Mouse (Mus musculus) activated CD4-positive, CD25-positive, alpha-beta regulatory T cell, adult 4 months (primary cell): ENCODE measurements at regions not wholly inside any gene's neighbourhood (a gene's known extent, or its start where the extent isn't known, plus 50 kb on each side); places are given as distances from the start of the nearest gene placed in this dataset.
"Not testable (repeated sequence)": the region's sequence is repeated elsewhere in the genome, so short reads cannot be mapped to it uniquely, and the experiment has no call there.

Experiments
- ATAC-seq: one replicate; pipeline ENCODE4 v1.8.0; 2017

DNA sequence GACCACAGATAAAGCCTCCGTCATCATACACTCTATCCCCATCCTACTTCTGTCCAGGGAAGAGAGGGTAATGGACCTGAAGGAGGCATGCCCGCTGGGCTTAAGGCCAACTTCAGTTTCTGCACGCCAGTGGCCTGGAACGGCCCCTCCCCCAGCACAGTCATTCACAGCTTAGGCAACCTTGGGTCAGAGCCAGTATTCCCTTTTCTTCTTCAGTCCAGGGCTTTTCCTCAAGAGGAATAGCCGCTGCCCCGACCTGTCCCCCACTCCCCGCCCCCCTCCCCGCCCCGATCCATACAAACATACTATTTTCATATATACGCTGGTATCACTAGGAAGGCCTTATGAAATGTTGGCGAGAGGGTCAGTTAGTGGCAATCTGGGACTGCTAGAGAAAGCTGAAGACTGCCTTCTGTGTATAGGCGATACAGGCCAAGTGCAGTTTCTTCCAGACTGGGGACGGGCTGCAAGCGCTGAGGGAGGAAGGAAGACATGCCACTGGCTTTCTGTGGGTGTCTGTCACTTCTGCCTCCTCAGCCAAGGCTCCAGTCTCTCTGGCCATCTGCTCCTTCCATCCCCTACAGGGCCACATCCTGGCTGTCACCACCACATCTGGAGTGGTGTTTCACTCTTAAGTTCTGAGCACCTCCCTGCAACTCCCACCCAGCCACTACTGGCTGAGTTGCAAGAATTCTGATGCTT, 113.5 kb upstream of the Lemd2 start:
- ATAC-seq: no peak

DNA sequence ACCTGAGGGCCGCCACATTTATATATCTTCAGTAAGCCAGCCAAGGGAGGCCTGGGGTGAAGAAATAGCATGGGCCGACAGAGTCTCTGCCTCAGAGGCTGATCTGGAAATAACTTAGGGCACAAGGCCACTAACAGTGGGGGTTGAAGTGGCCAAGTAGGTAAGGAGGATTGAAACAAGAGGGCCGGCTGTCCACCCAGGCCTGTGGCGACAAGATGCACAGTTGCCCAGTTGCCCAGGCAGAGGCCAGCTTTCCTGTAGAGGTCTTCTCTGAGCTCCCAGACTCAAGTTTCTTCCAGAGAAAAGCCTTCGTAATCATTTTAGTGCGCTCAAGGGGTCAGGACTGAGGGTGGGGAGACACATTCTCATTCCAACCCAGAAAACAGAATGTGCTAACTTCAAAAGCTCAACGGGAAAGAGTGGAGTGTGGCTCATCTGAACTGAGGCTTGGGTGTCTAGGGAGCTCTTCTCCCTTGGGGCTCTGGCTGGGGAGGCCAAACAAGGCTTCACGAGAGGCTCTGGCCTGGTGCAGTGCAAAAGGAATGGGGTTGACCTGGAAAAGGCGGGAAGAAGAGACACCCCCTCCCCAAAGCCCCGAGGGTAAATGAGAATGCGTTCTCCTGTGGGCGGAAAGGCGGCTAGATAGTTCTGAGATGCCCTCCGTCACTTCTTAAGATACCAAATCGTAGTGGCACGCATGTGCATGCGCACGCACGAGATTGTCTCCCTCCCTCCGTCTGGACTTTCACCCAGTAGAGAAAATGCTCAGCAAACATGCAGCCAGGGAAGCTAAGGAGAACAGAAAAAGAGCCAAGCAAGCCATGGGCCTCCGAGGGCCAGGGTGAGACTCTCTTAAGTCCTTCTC, 112.7 kb upstream of the Lemd2 start:
- no peak for ATAC-seq

DNA sequence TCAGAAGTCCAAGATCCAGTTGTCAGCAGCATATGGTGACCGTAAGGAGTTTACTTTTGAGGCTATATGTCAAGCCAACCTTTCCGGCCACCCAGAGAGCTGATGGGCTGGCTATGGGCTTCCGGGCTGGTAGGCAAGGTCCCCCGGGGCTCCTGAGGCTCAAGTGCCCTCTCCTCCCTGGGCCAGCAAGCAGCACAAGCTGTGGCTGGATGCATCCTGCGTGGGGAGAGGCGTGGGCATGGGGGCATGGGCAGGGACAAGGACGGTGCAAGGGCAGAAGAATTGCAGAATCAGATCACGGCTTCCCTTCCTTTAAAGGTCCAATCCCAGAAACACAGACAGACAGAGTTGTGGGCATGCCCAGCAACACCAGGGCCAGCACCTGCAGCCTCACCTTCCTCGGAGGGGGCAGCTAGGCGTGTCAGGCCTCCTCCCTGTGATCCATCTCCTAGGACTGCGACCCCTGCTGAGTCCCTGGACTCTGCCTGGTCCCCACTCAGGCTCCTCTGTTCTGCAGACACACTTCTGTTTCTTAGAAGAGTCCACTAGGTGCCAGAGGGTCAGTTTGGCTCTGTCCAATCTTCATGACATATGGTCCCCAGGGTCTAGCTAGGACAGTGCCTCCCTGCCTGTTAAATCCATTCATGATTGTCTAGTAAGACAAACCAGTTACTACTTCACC, 111.8 kb upstream of the Lemd2 start:
- ATAC-seq: no peak

DNA sequence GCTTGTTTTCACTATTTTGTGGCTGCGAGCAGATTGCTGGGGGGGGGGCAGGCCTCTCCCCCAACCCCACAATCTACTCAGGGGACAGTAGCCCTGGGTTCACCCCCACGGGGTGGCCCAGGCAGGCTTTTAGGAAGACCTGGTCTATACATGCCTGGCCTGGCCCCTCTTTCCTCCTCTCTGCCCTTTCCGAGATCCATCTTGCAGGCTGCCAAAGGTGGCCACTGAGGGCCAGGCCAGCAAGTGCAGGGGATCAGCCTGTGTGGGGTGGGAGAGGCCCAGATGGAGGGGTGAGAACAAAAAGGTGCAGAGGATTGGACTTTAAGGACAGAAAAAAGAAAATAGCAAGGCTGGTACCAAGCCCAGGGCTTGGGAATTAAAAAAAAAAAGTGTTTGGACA, 111.2 kb upstream of the Lemd2 start:
- ATAC-seq: no peak

DNA sequence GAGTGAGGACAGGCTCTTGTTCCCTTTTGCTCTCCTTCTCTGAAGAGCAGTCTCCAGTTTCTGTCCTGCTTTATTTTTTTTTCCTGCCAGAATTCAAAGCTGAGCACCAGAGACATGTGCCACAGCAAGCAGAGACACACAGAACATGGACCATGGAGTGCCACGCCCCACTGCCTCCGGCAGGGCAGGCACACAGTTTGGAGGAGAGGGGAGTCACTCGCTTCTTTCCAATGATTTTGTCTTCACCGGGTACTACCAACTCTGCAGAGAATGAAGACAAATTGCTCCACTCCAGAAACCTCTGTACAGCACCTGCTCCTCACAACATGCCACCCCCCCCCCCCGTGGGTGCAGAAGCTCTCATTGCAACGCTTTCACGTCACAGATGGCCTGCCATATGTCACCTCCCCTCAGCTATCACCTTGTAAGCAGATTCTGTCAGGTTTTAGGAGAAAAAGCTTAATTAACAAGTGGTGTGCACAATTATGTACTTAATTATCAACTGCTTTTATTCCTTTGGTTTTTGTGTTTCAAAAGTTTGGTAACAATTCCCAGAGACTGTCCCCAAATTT, 110.6 kb upstream of the Lemd2 start:
- no peak for ATAC-seq

DNA sequence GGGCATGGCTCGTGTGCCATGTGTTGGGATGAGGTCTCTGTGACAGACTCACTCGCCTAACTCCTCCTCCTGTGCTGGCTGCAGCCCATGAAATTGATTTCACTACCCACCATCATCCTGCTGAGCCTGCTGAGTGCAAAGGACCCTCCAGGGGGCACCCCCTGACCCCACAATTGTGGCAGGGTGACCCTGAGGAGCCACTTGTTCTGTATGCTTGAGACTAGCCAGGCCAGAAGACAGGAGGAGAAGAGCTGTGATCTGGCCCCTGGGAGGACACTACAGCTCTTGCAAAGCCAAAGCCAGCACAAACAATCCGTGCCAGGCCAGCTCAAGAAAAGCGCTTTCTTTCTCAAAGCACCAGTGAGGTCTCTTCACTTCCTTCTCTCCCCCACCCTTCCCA, 104.7 kb upstream of the Lemd2 start:
- ATAC-seq: no peak

DNA sequence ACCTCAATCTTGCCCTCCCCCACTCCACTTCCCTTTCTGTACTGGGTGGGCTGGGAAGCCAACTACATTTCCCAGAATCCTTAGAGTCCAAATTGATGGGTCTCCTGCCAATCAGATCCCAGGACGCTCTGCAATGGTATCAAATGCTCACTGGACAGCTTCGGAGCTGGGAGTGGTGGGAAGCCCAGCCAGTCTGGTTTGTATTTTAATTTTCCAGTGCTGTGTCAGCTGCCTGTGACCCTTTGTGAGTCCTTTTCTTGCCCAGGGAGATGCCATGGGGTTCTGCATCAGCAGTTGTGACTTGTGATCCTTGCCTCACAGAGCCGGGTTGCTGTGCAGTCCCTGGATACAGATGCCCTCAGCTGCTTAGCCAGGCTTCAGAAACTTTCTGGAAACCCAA, 100.6 kb upstream of the Lemd2 start:
- ATAC-seq: no peak

DNA sequence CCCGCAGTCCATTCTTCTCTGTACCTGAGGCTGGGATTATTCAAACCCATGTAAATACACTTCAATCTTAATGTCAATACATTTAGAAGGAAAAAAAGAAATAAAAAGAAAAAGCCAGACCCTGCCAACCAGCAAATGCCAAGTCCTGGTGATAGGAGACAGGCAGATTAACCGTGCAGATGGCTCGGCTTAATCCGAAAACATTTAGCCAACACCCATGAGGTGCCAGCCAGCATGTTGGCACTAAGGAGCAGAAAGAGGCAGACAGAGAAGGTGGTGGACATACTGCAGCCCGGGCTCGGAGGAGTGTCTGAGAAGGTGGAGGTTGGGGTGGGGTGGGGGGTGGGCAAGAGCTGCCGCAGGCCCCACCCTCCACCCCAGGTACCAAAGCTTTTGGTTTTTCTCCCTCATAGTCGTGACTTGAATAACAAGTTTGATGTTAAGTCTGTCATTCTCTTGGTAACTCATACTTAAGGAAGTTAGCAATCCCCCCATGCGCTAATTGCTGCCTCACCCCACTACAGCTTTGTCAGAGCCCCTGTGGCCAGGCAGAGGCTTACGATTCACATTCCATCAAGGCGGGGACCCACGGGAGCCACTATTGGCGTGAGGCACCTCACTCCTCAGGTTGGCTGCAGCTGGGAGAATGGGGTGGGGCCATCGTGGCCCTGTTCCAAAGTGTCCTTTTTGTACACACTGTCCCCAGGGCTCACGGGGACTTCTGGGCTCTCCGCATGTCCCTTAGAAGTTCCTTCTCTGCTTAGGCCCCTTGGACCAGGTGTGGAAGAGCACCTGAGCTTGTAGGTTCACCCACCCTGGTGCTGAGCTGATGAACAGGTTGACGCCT, 99.6 kb upstream of the Lemd2 start:
- no peak for ATAC-seq

DNA sequence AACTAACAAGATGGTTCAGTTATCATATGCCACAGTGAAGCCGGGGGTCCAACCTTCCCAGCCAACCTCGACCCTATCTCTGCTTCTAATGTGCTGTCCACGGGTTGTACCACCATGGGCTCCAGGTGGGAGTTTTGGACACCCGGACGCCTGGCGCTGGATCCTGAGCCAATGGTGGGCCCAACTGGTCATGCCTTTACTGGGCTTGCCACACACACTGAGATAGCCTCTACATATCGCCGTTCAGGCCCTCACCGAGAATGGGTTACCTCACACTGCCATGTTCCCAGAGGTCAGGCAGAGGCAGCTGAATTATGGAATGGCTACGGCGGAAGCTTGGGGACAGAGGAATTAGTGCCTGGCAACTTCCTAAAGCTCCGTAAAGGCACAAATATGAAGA, 98.8 kb upstream of the Lemd2 start:
- ATAC-seq: no peak

DNA sequence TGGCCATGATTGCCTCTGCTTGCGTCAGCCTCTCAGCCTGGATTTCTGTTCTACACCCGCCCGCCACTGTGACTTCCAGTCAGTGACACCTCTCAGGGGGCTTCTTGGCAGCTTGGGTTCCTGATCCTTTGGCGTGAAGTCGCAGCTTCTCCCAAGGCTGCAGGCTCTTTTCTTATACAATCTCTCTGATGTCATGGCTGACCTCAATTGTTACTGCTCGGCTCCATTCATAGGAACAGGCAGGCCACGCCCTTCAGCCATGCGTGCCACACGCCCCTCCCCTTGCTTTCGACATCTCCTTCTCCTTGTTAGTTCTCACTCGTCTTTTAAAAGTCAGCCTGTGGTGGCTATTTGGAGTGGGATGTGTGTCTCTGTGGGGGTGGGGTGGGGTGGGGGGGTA, 97.1 kb upstream of the Lemd2 start:
- ATAC-seq: no peak

DNA sequence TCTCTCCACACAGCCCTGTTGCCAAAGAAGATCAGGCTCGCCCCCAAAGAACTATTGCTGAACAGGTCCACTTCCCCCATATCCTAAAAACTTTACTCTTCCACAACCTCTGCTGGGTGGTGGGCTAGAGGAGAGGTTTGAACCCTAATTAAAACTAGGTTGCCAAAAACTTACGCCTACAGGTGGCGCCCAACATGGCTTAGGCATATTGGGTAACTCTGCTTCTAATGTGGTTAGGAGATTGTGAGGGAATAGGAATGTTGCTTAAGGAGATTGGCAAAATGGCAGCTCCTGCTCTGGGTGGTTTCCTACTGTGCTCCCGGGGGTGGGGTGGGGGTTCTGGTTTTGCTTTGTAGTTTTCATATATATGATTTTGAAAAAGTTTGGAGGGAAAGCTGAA, 95.0 kb upstream of the Lemd2 start:
- no peak for ATAC-seq

DNA sequence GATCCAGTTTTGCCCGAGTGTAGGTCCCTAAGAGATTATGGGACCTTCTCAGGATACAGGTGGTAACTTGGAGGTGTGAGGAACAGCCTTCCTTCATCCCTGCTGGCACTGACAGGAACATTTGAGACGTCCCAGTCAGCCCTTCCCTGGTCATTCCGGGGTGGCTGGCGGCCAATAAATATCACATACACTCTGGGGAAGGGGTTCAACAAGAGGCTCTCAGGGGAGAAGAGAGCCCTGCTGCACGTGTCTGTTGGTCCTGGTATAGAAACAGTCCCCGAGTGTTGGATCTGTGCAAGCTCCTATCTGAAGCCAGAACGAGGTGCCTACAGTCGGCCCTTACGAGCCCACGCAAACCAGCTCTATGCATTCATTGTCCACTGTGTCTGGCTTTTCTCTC, 94.1 kb upstream of the Lemd2 start:
- no peak for ATAC-seq

DNA sequence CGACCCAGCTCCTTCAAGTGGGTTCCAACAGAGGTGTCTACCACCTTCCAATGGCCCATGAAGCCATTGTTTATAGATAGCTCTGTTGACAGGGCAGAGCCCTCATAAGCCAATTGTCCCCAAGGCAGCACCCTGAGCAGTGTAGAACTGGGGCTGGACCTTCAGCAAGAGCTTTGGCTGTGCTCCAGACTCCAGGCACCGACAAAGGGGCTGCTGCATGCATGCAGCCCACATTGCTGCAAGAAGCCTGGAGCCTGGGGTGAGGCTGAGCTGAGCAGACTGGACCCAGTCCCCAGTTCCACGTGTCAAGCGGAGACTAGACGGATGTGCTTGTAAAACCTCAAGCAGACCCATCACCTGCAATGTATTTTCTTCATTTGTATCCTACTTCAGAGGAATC, 91.9 kb upstream of the Lemd2 start:
- no peak for ATAC-seq

DNA sequence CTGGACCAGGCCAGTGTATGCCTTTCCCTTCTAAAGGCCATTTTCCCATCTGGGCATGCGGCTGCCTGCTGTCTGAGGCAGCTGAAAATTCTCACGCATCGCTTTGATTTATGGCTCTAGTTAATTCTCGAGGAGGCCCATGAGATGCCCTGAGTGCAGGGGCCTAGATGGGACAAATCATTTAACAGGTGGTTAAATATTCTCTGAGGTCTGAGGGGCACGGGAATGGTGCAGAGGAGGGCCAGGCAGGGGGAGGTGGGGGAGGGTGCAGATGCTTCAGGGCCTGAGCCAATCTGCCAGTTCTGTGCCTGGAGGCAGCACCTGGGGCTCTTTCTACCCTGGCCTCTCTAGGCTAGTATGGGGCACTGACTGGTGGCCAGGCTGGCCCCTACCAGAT, 89.9 kb upstream of the Lemd2 start:
- no peak for ATAC-seq

DNA sequence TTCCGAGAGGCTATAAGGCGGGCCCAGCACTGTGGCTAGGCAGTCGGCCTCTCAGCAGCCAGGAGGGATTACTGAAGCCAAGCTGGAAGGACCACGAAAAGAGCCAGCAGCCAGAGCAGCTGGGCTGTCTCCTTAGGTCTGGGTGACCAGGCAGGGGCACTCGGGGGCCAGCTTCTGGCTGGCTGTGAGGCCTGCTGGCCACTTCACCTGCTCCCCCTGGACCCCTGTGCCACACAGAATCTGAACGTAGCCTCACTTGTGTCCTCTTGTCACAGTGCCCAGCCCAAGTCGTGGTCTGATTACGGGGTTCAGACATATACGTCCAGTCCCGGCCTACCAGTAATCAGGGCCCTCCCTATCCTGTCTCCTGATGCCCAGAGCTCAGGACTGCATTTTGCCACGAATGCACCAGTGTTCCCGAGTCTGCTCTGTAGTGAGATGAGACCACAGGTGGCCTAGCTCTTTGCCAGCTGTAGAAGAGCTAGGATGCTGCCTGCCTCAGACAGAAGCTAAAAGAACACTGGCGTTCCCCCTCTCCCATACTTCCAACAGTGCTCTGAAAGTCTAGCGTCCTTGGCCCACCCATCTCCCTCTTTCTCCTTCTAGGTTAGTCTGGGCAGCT, 89.4 kb upstream of the Lemd2 start:
- no peak for ATAC-seq

DNA sequence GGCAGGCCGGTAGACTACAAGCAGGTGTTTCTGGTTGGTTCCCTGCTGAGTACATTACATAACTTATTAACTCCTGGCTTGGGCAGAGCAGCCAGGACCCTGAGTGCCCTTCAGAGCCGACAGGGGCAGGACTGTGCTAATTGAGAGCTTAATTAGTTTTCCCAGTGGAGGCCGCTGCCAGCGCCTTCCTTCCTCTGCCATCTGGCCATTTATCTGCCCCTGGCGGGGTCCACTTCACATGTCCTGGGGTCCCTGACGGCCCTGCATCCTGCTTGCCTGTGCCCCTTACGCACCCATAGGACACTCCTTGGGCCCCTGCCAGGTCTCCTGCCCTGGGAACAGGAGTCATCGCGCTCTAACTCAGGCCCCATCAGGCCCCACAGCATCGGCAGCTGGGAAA, 87.4 kb upstream of the Lemd2 start:
- no peak for ATAC-seq

DNA sequence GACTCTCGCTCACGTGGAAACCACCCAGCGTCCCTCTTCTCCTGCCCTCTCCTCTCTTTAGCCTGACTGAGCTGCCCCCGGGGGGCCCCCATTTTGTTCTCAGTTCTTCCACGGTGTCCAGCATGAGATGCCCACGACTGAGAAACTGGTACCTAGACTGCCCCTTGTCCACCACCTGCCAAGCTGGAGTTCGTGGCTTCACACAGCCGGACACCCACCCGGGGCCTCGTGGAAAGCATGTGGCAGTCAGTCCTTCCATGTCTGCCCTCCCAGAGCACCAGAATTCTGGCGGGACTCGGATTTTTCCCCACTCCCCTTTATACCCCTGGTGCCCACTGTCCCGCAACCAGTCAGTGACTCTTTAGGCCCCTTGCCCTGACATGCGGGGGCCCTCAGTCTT, 86.9 kb upstream of the Lemd2 start:
- ATAC-seq: no peak

DNA sequence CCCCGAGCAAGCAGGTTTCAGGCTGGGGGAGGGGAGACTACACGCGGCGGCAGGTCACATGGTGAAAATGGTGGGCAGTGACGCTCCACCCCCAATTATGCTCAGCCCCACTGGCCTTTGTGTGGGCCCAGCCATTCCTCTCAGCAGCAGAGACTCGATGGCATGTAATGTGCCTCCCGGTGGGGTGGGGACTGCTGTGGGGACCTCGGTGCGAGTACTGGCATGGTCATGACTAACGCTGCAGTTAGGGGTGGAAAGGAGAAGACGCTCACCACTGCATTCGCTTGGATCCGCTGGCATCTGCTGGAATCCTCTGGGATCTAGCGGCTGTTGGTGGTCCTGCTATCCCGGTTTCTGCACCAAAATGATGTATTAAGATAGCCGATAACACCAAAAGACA, 86.0 kb upstream of the Lemd2 start:
- no peak for ATAC-seq

DNA sequence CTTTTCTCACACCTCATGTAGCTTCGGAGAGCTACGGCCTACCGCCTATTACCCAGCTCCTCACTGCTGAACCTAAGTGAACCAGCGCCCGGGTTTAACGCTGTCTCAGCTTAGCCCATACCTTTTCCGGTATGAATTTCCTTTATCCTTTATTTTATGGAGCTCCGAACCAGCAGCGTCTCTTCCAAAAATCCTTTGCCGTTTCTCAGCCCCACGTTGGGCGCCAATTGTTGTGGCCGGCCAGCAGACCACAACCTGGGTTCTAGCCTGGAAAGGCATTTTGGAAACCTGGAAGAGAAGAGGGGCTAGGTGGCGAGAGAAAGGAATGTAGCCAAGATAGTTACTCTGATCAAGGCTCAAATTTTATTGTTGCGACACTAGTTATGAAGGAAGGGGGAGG, 85.5 kb upstream of the Lemd2 start:
- ATAC-seq: not testable (repeated sequence)

DNA sequence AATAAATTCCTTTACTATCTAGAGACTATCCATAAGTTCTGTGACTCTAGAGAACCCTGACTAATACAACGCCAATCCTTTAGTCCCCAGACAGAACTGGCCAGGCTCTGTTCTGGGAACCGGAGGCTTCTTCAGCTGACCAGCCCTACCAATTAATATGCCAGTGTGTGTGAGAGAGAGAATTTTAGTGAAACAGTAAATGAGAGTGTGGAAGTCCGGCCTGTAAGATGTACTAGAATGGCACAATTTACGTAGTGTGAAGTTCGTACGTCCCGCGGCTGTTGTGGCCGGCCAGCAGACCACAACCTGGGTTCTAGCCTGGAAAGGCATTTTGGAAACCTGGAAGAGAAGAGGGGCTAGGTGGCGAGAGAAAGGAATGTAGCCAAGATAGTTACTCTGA, 83.7 kb upstream of the Lemd2 start:
- not testable (repeated sequence) for ATAC-seq

DNA sequence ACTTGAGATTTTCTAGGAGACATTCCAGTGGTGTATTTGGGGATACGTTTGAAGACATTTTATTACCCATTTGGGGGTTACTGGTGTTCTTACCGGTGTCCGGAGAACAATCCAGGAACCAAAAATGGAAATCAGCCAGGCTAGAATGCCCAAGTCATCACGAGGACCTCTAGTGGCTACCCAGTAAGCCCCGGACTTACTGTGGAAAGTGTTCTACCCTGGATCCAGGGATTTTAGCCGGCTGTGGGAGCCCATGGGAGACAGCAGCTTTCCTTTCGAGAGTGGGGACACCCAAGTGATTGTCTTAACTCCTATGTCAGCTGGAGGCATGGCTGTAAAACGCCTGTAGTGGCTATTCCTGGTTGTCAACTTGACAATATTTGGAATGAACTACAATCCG, 77.0 kb upstream of the Lemd2 start:
- no peak for ATAC-seq
